Mouse (Mus musculus): ENCODE measurements at regions not wholly inside any gene's neighbourhood (a gene's known extent, or its start where the extent isn't known, plus 50 kb on each side); places are given as distances from the start of the nearest gene placed in this dataset. TPM values are rescaled to one million over a fixed set of nuclear protein-coding genes. Genes with fewer than 3 reads are reported as not detected.

- no peak for TF ChIP-seq CTCF (IDR thresholded peaks at IDR 0.05)
These were observed 67.1 kb upstream of the Fam19a5 start for GRCm38 (mm10) chr15:87476862-87477490.

GRCm38 (mm10) chr15:87480758-87481157, 63.3 kb upstream of the Fam19a5 start:
- TF ChIP-seq CTCF (IDR thresholded peaks at IDR 0.05), result no peak
- Histone ChIP-seq H3K27ac (no peak overlapping the region), H3K4me3 (no peak overlapping the region)
- intact Hi-C loops (cut with DNase I), result no loop called here
- DNase-seq, result no peak

More at GRCm38 (mm10) chr15:87476862-87477490, 67.1 kb upstream of the Fam19a5 start:
- intact Hi-C loops (cut with DNase I), result no loop called here
- H3K27ac ChIP-seq, result no peak overlapping the region
- no peak for DNase-seq
- no peak overlapping the region for H3K4me3 ChIP-seq

Small RNA genes lying in the stretch of these regions (microRNA-seq; reads per million reads assigned to microRNA genes)
- not detected for gene Gm23416
